Mouse (Mus musculus): ENCODE results near the gene Cenpf. TPM values are rescaled to one million over a fixed set of nuclear protein-coding genes. Genes with fewer than 3 reads are reported as not detected.
"Not testable (repeated sequence)": the region's sequence is repeated elsewhere in the genome, so short reads cannot be mapped to it uniquely, and the experiment has no call there.

Gene Cenpf
- polyA plus RNA-seq, 1 experiment from 2014 or later = 86.6 TPM

DNA sequence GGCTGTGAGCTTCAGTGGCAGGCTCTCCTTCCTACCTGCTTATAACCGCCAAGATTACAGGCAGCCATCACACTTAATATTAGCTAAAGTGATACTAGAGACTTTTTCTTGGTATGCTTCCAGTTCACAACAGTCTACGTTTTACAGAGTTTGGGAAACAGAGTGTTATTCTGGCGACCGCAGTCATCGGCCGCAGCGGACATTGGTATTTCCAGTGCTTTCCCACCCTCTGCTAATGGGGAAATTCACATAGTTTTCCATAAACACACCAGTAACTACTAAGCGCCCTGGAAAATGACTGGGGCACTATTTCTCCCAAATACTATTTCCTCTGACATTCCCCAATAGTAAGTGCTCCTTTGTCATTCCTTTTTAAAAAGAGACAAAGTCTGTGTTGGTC, 21.1 kb upstream of the Cenpf start:
- Histone ChIP-seq H3K9ac (no peak overlapping the region), H3K4me2 (replicated peaks) (no peak overlapping the region), H3K36me3 (no peaks in the 10 kb centered on the region), H3K4me3 (no peak overlapping the region), H3K27me3 (no peaks in the 10 kb centered on the region), H3K27ac (no peak overlapping the region), H3K4me1 (0 out of 2 replicates have a peak, but pooled peaks cover 8% of the 10 kb centered on the region), H3K9me3 (replicated peaks) (no peaks in the 10 kb centered on the region)
- ATAC-seq (ENCODE audit: low FRiP score) = no peak
- WGBS = 80% methylated on average over 8 of the region's 8 CpGs

DNA sequence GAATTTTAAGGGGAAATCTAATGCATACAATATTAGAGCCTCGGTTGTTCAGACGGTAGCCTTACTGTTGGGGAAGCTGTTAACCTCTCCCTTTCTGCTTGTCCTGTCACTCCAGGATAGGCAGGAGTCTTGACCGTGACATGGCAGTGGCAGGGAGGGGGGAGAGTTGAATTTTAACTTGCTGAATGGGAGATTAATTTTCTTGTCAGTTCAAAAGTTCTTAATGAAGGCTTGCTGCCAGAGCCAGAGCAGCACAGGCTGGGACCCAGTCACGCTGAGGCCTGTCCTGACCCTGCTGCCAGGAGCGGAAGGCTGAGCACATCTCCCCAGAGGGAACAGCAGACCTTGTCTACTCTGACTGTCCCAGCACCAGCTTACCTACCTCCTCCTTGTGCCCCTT, 19.5 kb upstream of the Cenpf start:
- no peak for ATAC-seq (ENCODE audit: low FRiP score)
- no peak overlapping the region for H3K27ac ChIP-seq
- WGBS = 30% methylated on average over 5 of the region's 5 CpGs

DNA sequence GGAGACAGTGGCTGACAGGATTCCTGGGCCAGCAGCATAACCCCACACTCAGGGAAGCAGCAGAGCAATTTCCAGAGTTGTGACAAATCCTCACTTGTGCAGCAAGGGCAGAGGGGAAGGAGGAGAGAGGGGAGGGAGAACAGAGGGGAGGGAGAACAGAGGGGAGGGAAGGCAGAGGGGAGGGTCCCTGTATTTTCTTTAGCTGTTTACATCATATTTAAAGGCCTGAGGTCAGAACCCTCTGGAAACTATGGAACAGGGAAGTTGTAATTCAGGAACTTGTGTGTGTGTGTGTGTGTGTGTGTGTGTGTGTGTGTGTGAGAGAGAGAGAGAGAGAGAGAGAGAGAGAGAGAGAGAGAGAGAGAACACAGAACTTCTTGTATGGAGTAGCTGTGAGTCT, 19.1 kb upstream of the Cenpf start:
- Histone ChIP-seq H3K27ac (no peak overlapping the region), H3K9ac (no peak overlapping the region), H3K4me1 (0 out of 2 replicates have a peak, but pooled peaks cover 8% of the 10 kb centered on the region), H3K27me3 (no peaks in the 10 kb centered on the region), H3K36me3 (no peaks in the 10 kb centered on the region), H3K4me3 (no peak overlapping the region), H3K9me3 (replicated peaks) (no peaks in the 10 kb centered on the region), H3K4me2 (replicated peaks) (no peak overlapping the region)
- no peak for ATAC-seq (ENCODE audit: low FRiP score)

More for the DNA sequence above, 19.5 kb upstream of the Cenpf start:
- Histone ChIP-seq H3K4me2 (replicated peaks) (no peak overlapping the region), H3K4me3 (no peak overlapping the region), H3K9me3 (replicated peaks) (no peaks in the 10 kb centered on the region), H3K27me3 (no peaks in the 10 kb centered on the region), H3K36me3 (no peaks in the 10 kb centered on the region), H3K4me1 (0 out of 2 replicates have a peak, but pooled peaks cover 8% of the 10 kb centered on the region), H3K9ac (no peak overlapping the region)

DNA sequence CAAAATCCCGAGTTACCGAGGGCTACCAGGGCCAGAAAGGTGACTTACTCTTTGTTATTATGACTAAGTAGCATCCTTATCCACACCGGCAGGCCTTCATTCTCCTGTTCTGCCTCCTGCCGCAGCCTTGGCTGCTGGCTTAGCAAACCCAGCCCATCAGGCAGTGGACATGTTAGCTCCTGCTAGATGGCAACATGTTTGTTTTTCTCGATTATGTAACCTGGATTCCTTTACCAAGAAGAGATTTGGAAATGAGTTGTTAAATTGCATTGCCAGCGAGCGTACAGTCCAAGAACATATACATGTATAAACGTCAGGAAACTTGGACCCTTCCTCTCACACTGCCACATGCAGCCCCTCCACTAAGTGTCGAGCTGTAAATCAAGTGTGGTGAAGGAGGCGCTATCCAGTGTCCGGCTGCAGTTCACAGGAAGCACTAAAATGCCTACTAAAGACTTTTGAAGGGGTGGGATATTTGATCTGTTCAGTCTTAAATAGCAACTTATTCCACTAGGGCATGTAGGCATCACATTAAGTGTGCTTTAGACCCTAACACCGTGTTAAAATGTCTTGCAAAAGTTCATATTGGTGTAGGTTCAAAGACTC, 18.3 kb upstream of the Cenpf start:
- H3K36me3 ChIP-seq = no peaks in the 10 kb centered on the region
- WGBS = 83% methylated on average over 12 of the region's 12 CpGs
- H3K4me1 ChIP-seq = 0 out of 2 replicates have a peak, but pooled peaks cover 8% of the 10 kb centered on the region
- no peak overlapping the region for H3K9ac ChIP-seq
- no peak for ATAC-seq (ENCODE audit: low FRiP score)
- H3K4me3 ChIP-seq = no peak overlapping the region
- H3K9me3 ChIP-seq (replicated peaks) = no peaks in the 10 kb centered on the region
- H3K27me3 ChIP-seq = no peaks in the 10 kb centered on the region
- H3K4me2 ChIP-seq (replicated peaks) = no peak overlapping the region
- no peak overlapping the region for H3K27ac ChIP-seq

DNA sequence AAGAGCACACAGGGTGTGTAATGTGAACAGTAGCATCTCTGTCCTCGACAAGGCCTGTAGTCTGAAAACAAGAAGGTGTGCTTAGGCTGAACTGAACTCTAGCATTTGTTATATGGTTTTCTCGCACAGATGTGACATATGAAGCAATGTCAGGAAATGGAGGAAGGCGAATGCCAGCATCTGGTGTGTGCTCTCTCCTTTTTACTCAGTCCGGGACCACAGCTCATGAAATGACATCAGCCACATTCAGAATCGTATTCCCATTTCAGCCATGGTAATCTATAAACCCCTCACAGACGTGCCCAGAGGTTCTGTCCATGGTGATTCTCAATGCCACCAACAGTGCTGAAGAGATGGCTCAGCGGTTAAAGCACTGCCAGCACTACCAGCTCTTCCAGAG, 15.7 kb upstream of the Cenpf start:
- no peak overlapping the region for H3K4me3 ChIP-seq
- ATAC-seq (ENCODE audit: low FRiP score) = no peak
- H3K27me3 ChIP-seq = no peaks in the 10 kb centered on the region
- H3K9me3 ChIP-seq (replicated peaks) = no peaks in the 10 kb centered on the region
- H3K36me3 ChIP-seq = no peaks in the 10 kb centered on the region
- 79% methylated on average over 7 of the region's 7 CpGs for WGBS
- H3K4me2 ChIP-seq (replicated peaks) = no peak overlapping the region
- H3K4me1 ChIP-seq = 0 out of 2 replicates have a peak, but pooled peaks cover 8% of the 10 kb centered on the region
- H3K27ac ChIP-seq = no peak overlapping the region
- no peak overlapping the region for H3K9ac ChIP-seq

DNA sequence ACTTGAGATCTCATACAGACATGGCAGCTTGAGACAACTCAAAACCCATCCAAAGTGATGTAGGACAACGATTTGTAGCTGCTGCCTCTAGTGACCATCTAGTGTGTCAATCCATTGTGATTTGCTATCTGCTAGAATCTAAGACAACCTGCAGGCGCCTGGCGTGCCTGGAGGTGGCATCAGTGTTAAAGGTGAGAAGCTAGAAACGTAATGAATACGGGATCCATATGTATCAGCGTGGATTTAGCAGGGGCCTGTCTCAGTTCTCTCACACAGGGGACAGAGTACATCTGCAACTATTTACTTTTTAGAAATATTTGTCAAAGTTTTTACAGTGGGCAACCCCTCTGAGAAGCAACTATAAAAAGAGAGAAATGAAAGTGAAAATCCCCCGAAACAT, 15.3 kb upstream of the Cenpf start:
- ATAC-seq (ENCODE audit: low FRiP score) = no peak
- Histone ChIP-seq H3K27ac (no peak overlapping the region), H3K4me3 (no peak overlapping the region), H3K9me3 (replicated peaks) (no peaks in the 10 kb centered on the region), H3K27me3 (no peaks in the 10 kb centered on the region), H3K4me2 (replicated peaks) (no peak overlapping the region), H3K4me1 (0 out of 2 replicates have a peak, but pooled peaks cover 8% of the 10 kb centered on the region), H3K9ac (no peak overlapping the region), H3K36me3 (no peaks in the 10 kb centered on the region)
- 54% methylated on average over 7 of the region's 7 CpGs for WGBS

DNA sequence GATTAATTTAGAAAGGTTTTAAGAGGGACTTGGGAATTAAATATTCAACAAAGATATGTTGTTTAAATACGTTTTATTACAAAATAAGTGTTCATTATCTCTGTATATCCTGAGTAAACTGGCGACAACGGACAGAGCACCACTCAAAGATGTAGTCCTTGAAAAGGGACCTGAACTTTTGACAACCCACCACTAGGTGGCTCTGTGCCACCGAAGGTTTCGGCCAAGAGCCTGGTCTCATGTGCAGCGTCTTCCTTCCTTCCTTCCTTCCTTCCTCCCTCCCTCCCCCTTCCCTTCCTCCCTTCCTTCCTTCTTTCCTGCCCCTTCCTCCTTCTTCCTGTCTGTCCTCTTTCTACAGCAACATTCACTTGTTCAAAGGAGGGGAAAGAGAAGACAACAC, 13.1 kb upstream of the Cenpf start:
- Histone ChIP-seq H3K4me1 (no peaks in the 10 kb centered on the region), H3K9ac (no peak overlapping the region), H3K36me3 (no peaks in the 10 kb centered on the region)

DNA sequence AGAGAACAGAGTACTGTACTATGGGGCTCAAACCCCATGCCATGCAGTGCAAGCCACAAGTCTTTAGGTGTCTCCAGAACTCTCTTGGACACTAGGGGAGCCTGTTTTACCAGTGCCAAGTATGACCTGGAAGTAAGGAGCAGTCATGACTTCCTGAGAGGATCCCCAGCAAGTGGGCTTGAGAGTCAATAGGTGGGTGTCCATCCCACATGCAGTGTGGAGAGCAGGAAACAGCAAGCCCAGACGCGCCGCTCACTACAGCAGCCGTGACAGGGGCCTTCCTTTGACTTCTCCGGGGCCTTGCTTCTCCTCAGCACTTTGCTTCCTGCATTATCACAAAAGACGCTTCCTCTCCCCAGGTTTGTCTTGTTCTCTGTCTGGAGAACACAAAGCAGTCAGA, 12.3 kb upstream of the Cenpf start:
- no peak for ATAC-seq (ENCODE audit: low FRiP score)
- WGBS = 86% methylated on average over 6 of the region's 6 CpGs
- H3K9me3 ChIP-seq (replicated peaks) = no peaks in the 10 kb centered on the region
- H3K4me2 ChIP-seq (replicated peaks) = no peak overlapping the region
- H3K4me1 ChIP-seq = no peaks in the 10 kb centered on the region
- H3K36me3 ChIP-seq = no peaks in the 10 kb centered on the region
- no peak overlapping the region for H3K9ac ChIP-seq
- H3K27me3 ChIP-seq = no peaks in the 10 kb centered on the region
- no peak overlapping the region for H3K4me3 ChIP-seq
- no peak overlapping the region for H3K27ac ChIP-seq

More for the DNA sequence above, 13.1 kb upstream of the Cenpf start:
- WGBS = 6% methylated on average over 6 of the region's 6 CpGs
- Histone ChIP-seq H3K4me2 (replicated peaks) (no peak overlapping the region), H3K9me3 (replicated peaks) (no peaks in the 10 kb centered on the region), H3K4me3 (no peak overlapping the region), H3K27me3 (no peaks in the 10 kb centered on the region), H3K27ac (no peak overlapping the region)
- no peak for ATAC-seq (ENCODE audit: low FRiP score)

DNA sequence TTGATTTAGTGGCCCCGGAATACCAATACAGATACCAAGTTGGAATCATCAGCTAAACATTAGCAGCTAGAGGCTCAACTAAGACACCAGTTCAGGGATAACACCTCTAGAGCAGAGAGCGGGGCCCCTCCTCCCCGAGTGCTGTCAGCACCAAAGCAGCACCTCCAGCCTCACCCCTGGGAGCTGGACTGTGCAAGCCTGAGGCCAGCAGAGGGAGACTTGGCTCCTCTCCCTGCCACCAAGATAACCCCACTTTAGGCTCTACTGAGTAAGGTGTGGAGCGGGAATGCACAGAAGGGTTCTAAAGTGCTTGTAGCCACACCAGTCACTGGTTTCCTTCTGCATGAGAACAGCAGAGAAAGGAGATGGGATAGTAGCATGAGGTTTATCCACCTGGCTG, 10.5 kb upstream of the Cenpf start:
- no peak overlapping the region for H3K9ac ChIP-seq
- no peaks in the 10 kb centered on the region for H3K9me3 ChIP-seq (replicated peaks)
- no peaks in the 10 kb centered on the region for H3K27me3 ChIP-seq
- H3K4me1 ChIP-seq = no peaks in the 10 kb centered on the region
- ATAC-seq (ENCODE audit: low FRiP score) = no peak
- H3K36me3 ChIP-seq = no peaks in the 10 kb centered on the region
- no peak overlapping the region for H3K4me2 ChIP-seq (replicated peaks)
- no peak overlapping the region for H3K4me3 ChIP-seq
- no peak overlapping the region for H3K27ac ChIP-seq
- 78% methylated on average over 4 of the region's 4 CpGs for WGBS

DNA sequence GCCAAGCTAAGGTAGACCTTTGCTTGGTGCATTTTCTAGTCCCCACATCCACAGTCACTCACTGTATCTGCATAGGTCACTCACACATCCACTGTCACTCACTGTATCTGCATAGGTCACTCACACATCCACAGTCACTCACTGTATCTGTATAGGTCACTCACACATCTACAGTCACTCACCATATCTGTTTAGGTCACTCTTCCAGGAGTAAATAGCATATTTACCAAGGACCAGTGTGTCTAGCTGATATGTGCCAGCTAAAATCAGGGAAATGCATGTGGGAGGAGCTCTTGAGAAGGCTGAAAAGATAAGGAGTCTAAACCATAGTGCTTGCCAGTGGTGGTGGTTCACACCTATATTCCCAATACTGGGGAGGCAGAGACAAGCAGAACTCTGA, 7.4 kb upstream of the Cenpf start:
- no peaks in the 10 kb centered on the region for H3K36me3 ChIP-seq
- H3K4me2 ChIP-seq (replicated peaks) = no peak overlapping the region
- ATAC-seq (ENCODE audit: low FRiP score) = no peak

DNA sequence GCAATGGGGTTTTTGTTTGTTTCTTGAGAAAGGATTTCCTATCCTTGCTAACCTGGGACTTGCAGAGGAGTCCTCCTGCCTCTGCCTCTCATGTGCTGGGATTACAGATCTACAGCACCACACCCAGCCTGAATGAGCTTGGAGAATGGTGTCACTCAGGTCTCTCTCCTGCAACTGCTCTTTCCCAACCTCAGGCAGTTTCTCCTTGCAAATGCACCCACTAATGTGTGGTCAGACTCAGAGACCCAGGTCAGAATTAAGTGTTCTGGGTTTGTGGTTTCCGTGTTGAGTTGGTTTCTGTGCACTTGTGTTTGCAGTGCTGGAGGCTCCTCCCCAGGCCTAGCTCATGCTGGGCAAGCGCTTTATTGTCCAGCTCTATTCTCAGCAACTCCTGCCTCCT, 6.5 kb upstream of the Cenpf start:
- no peaks in the 10 kb centered on the region for H3K36me3 ChIP-seq
- H3K4me3 ChIP-seq = no peak overlapping the region
- H3K4me1 ChIP-seq = peaks cover 4% of the 10 kb centered on the region; the same call in 1 of the 2 replicates
- H3K9ac ChIP-seq = no peak overlapping the region
- no peak for ATAC-seq (ENCODE audit: low FRiP score)
- no peaks in the 10 kb centered on the region for H3K9me3 ChIP-seq (replicated peaks)
- 90% methylated on average over 2 of the region's 2 CpGs for WGBS
- no peak overlapping the region for H3K4me2 ChIP-seq (replicated peaks)
- H3K27ac ChIP-seq = no peak overlapping the region
- H3K27me3 ChIP-seq = no peaks in the 10 kb centered on the region

More for the DNA sequence above, 7.4 kb upstream of the Cenpf start:
- Histone ChIP-seq H3K27me3 (no peaks in the 10 kb centered on the region), H3K4me1 (no peaks in the 10 kb centered on the region), H3K9me3 (replicated peaks) (no peaks in the 10 kb centered on the region), H3K27ac (no peak overlapping the region), H3K9ac (no peak overlapping the region), H3K4me3 (no peak overlapping the region)

DNA sequence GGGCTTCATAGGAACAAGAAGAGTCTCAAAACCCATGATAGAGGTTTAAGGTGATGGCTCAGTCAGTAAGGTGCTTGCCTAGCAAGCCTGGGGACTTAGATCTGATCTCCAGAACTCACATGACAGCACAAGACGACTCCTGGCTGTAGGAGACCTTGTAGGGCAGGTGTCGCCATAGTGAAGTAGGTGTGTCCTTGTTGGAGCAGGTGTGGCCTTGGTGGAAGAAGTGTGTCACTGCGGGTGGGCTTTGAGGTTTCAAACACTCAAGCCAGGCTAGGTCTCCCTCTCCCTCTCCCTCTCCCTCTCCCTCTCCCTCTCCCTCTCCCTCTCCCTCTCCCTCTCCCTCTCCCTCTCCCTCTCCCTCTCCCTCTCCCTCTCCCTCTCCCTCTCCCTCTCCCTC, 4.6 kb upstream of the Cenpf start:
- not testable (repeated sequence) for H3K9me3 ChIP-seq (replicated peaks); H3K36me3 ChIP-seq; H3K27ac ChIP-seq; H3K27me3 ChIP-seq; H3K4me2 ChIP-seq (replicated peaks); H3K4me3 ChIP-seq; H3K9ac ChIP-seq; ATAC-seq (ENCODE audit: low FRiP score)
- H3K4me1 ChIP-seq = peaks cover 17% of the 10 kb centered on the region
- WGBS = 56% methylated on average over 3 of the region's 3 CpGs

DNA sequence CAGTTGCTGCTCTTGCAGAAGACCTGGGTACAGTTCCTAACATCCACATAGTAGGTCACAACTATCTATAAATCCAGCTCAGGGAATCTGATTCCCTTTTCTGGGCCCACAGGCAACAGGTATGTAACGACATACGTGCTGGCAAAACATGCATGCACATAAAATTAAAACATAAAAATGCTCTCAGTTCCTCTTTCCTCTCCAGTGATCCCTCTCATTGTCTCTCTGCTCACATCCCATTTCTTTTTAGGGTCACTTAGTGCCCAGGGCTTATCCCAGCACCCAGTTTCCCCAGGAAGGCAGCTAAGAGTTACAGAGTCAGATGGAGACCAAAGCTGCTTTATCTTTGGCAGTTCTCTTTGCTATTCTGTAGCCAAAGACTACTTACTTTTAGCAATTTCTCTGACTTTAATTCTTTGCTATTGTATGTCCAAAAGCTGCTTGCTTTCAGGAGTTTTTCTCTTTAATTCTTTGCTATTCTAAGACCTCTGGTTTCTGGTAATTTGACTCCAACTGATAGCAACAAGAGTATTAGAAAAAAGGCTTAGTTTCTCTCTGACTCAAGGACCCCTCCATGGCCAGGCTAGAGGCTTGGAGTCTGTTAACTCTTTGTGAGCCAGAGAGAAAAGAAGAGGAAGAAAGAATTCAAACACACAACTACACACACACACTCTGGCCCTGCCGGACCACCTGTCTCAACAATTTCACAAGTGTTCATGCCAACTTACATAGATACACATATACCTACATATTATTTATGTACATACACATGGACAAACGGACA, 1.4 kb upstream of the Cenpf start:
- WGBS = 29% methylated on average over 4 of the region's 4 CpGs
- no peaks in the 10 kb centered on the region for H3K9me3 ChIP-seq (replicated peaks)
- peak overlapping the region; percentile 90 for H3K4me2 ChIP-seq (replicated peaks)
- peak overlapping the region; percentile 57; the same call in 1 of the 2 replicates for H3K27ac ChIP-seq
- peak overlapping the region; percentile 75 for H3K4me3 ChIP-seq
- no peak for ATAC-seq (ENCODE audit: low FRiP score)
- H3K27me3 ChIP-seq = no peaks in the 10 kb centered on the region
- H3K4me1 ChIP-seq = peaks cover 31% of the 10 kb centered on the region
- 0 out of 2 replicates have a peak overlapping the region, but pooled peaks have one; percentile 23 for H3K9ac ChIP-seq
- peaks cover 4% of the 10 kb centered on the region for H3K36me3 ChIP-seq
